Mouse (Mus musculus) hindlimb bud, embryonic 11.5 days (tissue): Measurements from ENCODE around the gene Fabp6.

ENCODE experiments used
- DNase-seq: peaks from one replicate; pipeline ENCODE4 v3.0.0-alpha.2; 2012; ENCODE audit warnings: low read depth, low spot score; ENCODE audit errors: extremely low spot score

Fabp6 gene

GRCm38 (mm10) chr11:43548657-43549435 is 52.5 kb downstream of the Fabp6 start:
- DNase-seq = no peak

DNA sequence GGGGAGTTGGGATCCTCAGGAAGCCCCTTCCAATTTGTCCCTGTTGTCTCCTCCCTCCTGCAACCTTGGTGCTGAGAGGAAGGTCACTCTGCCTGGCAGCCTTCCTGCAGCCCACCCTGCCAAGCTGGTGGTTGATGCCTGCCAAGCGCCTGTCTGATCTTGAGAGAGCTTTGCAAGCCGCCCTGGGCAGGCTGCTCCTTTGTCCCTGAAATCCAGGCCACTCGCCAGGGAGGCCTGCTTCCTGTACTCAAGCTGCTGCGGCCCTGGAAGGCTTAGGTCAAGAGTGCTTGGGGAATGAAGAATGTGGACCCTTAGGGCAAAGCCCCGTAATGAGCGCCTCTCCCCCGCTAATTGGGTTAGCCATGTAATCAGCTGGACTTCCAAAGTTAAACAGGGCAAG is 53.2 kb downstream of the Fabp6 start:
- DNase-seq = no peak

GRCm38 (mm10) chr11:43546678-43547077 is 54.7 kb downstream of the Fabp6 start:
- DNase-seq = no peak
